Mouse (Mus musculus): Measurements from ENCODE around the gene Pakap.

The Pakap gene

DNA sequence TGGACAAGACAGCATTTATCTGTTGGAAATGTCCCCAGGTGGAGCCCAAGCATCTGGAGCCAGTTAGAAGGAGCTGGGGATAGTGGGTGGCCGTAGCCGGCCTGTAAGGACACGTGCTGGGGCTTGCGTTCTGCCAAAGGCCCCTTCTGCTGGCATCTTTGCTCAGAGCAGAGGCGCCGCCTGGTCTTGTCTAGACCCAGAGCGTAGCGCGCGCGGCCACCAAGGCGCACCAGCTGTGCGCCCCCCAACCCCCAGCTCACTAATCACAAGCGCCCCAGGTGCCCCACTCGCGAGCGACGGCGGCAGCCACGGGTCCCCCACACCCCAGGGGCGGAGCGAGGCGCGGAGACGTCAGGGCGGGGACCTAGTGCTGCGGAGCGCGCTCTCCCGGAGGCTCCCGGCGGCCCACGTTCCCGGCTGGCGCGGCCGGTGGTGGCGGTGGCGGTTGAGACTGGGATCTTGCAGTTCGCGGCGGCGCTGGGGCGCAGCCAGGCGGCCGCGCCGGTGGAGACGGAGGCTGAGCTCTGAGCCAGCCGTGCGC, at the start of gene Pakap:
Gene Pakap, plus strand, starts transcription at position 514 of the 541 bp plus-strand sequence.
- DNase-seq: peak; percentile 18

GRCm38 (mm10) chr4:57523456-57523855, 44.5 kb upstream of the Pakap start:
- no peak for DNase-seq

- no peak for DNase-seq
Observed at GRCm38 (mm10) chr4:57524461-57524860, 43.5 kb upstream of the Pakap start.

DNA sequence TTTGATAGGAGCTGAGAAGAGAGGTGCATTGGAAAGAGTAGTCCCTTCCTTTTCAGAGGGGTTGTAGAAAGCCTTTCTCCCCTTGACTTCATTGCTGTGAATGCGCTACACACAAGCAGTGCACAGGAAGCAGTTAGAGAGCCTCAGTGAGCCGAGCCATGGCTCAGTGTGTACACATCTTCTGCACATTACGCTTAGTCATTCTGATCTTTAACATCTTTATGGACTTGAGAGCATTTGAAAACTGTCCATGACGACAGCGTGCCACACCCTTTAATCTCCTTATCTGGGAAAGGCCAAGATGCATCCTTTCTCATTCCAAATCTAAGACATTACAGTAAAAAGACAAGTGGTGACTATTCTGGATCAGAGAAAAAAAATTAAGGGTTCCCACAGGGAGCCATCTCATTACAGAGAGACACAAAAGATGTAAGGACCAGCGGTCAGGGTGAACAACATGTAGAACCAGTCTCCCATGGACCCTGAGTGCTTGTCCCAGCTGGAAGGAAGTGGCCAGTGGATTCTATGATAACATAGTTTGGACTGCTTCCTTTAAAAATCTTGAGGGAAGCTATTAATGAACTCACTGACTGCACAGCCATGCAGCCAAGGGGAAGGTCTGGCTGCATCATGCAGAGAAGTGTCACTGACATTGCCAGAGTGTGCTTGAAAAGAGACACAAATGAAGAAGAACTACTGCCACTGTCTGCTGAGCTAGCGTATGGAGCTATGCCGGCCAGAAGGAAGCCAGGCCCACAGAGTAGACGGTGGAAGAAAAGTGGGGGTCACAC, 42.6 kb upstream of the Pakap start:
- no peak for DNase-seq

DNA sequence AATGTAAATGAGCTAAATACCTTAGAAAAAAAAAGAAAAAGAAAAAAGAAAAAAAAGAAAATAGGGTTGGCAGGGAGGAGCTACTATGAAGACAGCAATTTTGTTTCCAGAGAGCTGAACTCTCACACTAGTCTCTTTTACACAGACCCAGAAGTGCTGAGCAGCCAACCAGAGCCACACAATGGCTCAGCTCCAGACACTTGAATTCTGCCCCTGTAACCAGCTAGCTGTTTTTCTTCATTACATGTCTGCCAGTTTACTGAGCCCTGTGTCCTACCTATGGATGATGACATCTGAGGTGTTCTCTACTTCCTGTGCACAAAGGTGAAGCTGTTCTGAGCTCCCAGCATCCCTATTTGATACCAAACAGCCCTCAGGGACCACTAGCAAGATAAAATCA, 39.7 kb upstream of the Pakap start:
- no peak for DNase-seq

DNA sequence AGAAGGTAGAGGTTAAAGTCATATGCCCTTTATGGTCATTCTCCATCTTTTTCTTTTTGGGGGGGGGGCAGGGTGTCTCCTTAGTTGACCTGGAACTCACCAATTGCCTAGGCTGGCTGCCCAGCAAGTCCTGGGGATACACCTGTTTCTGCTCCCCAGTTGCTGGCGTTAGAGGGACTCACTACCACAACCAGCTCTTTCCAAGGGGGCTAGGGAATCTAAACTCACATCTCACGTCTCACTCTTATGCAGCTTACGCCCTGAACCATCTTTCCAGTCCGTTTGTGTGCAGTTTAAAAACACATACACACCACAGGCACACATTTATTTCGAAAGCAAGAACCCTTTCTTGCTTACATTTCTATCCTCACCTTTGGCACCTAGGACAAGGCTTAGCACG, 34.3 kb upstream of the Pakap start:
- DNase-seq: no peak

GRCm38 (mm10) chr4:57534232-57534631, 33.7 kb upstream of the Pakap start:
- DNase-seq: no peak

DNA sequence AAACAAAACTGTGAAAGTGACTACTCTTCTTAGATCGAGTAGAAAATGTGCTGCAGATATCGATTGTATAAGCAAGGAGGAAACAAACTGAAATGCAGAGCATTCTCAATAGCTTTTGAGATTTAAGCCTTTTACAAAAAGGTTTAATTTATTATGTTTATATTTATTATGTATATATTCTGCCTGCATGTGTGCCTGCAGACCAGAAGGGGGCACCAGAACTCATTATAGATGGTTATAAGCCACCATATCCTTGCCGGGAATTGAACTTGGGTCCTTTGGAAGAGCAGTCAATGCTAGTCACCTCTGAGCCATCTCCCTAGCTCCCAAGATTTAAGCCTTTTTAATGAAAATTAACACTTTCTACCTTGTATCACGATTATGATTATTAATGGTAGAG, 32.9 kb upstream of the Pakap start:
- DNase-seq: no peak

GRCm38 (mm10) chr4:57538029-57538688, 29.8 kb upstream of the Pakap start:
- no peak for DNase-seq

GRCm38 (mm10) chr4:57543692-57544256, 24.2 kb upstream of the Pakap start:
- DNase-seq: no peak

GRCm38 (mm10) chr4:57547785-57548184, 20.2 kb upstream of the Pakap start:
- DNase-seq: no peak

DNA sequence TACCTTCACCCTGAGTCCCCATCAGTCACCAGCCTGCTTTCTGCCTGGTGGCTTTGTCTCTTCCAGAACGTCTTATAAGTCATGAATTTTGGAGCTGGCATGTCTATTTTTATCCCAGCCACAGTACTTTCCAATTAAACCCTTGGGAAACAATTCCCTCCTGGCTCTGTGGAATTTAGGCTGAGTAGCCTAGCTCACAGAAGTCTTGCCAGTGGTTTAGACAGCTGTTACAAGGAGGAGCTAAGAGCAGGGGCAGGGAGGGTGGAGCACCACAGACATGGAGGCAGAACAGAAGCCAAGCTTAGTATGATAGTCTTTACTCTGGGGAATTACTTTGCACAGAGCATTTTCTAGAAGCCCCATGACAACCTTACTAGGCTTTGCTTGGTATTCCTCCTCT, 17.8 kb upstream of the Pakap start:
- DNase-seq: no peak

- DNase-seq: no peak
Observed at GRCm38 (mm10) chr4:57557102-57557501, 10.9 kb upstream of the Pakap start.

DNA sequence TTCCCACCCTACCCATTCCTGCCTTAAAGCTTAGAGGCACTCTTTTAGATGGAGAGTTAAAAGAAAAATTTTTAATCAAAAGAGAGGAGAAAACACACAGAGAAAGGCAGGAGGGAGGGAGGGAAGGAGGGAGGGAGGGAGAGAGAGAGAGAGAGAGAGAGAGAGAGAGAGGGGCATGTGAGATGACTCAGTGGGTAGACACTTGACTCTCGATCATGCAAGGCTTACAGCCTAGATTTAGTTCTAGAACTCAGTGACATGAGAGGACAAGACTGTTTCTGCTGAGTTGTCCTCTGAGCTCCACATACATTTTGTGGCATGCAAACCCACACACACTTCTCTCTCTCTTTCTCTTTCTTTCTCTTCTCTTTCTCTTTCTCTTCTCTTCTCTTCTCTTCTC, 8.5 kb upstream of the Pakap start:
- DNase-seq: no peak

DNA sequence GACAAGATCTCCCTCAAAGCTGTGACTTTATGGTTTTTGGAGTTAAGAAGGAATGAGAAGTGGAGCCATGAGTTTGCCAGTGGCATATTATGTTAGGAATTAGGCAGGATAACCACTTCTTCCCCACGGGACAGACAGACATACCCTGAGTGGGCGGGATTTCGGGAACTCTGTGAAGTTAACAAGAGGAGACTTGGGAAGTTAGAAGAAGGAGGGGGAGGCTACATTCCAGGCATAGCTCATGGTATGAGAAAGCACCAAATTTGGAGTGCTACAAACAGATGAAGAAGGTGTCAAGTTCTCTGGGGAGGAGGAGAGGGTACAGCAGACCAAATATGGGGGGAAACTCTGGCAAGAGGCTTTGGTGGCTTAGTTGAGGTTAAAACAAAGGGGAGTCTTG, 8.0 kb upstream of the Pakap start:
- no peak for DNase-seq

DNA sequence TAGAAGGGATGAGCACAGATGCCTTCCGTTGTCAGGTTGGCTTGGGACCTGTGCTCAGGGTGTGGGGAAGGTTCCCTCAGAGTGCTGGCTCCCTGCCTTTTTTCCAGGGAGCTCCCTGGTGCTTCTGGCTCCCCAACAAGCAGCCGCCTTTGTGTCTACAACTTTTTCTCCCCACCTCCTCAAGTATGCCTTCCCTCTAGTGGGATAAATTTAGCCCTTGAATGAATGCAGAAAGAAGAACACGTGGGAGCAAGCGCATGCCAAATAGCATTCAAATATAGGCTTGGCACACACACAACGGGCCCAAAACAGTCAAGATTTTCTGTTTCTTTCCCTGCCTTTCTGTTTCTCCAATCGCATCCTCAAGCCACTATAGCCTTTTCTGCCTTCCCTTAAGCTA, 6.9 kb upstream of the Pakap start:
- DNase-seq: no peak

DNA sequence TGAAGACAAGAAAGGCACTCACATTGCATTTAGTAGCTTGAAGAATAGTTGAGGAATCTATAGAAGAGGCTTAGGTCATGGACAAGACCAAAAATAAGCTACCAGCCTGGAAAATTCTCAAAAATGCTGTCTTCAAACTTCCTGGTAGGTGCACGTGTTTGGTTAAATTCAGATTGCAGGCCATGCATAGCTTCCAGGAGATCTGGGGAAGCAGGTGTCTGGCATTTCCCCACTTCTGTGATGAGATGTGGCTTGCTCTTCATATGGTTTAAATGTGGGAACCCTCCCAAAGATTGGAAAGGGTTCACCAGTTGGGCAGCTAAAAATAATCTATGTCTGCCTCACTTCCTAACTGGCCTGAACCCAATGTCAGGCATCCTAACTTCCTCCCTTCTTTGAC, 2.7 kb upstream of the Pakap start:
- DNase-seq: no peak

DNA sequence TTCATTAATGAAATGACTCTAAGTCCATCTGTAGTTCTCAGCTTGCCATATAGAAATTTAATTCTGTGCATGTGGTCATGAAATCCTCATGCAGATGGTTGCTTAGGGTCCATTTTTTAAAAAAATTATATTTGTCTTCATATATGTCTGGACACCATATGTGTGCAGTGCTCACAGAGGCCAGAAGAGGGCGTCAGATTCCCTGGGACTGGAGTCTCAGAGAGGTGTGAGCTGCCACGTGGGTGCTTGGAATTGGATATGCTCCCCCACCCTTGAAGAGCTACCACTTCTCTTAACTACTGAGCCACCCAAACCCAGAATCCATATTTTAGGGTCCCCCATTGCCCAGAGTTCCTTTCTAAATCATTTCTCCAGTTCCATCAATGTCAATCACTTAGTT, 2.2 kb upstream of the Pakap start:
- DNase-seq: no peak

GRCm38 (mm10) chr4:57568268-57569068, 489 bp downstream of the Pakap start:
- no peak for DNase-seq

- no peak for DNase-seq
Observed at GRCm38 (mm10) chr4:57569069-57569355, 1.0 kb downstream of the Pakap start.

DNA sequence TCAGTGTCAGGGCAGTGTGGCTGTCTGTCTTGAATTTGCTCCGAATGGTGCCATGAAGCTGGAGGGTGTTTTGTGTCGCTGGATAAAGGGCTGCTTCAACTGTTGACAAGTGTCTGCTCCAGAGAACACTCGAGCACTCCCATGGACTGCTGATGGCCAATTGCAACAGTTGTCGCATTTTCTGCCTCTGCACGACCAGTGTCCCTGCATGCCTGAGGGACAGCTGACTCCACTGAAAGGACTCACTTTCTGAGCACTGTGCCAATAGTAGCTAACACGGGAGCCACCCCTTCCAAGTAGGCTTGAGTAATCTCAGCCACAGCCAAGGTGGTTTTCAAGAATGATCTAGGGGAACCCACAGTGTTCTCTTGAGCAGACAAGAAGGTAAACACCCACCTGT, 1.7 kb downstream of the Pakap start:
- DNase-seq: no peak

DNA sequence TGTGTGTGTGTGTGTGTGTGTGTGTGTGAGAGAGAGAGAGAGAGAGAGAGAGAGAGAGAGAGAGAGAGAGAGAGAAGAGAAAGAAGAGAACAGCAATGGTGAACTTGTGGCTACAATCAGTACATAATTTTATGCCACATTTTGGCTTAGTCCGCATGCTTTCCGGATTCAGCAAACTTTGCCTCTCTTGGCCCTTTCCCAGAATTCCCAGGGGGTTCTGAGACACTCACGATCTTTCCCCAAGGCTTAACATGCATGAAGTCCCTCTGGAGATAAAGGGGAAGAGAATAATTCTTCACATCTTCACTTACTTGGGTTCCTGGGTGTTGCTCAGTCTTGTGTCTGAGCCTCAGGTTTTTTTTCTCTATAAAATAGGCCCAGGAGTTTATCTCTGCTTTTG, 2.2 kb downstream of the Pakap start:
- DNase-seq: no peak

DNA sequence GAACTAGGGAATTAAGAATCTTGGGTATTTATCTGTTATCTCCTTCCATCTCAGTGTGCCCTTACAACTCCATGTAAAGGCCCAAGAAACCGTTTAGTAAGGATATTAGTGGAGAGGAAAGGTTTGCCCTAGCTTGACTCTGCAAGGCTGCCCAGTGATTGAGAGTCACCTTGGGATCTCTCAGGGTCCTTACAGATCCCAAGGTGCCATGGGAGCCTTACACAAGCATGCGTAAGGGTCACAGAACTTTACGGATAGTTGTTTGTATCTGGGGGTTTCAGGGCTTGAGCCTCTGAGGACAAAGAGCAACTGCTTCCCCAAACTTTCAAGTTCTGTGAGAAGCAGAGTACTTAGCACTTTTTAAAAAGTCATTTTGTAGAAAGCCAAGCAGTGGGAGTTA, 6.2 kb downstream of the Pakap start:
- no peak for DNase-seq

DNA sequence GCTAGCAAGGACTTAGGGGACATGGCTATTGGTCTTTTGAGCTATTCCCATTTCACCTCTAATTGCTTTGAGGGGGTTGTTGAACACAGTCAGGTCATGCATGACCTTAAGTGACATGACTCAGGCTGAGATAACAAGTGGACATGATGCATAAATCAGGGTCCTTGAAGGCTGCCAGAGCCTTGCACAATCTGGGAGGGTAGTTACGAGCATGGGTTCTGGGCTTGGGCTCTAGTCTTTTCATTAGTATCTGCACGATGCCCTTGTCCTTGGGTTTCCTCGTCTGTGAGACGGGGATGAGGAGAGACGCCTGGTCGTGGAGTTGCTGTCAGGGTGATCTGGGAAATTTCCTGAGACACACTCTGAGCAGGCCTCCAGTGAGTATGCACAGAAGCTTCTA, 6.7 kb downstream of the Pakap start:
- no peak for DNase-seq
